Mouse (Mus musculus) CH12F3 (cell line): ENCODE measurements around the gene Reep3.
"Not testable (repeated sequence)": the region's sequence is repeated elsewhere in the genome, so short reads cannot be mapped to it uniquely, and the experiment has no call there.

Source experiments
- in situ Hi-C: fragments of 300-500 bp; cut with MboI; formaldehyde crosslinking; loops from 2 replicates; pipeline ENCODE4 v1.14.3; 2020; ENCODE audit warnings: low sequenced_read_pairs

Reep3 gene

GRCm38 (mm10) chr10:67024391-67024790, 72.4 kb downstream of the Reep3 start:
- in situ Hi-C loops: no loop called here

GRCm38 (mm10) chr10:67023092-67023491, 73.7 kb downstream of the Reep3 start:
- in situ Hi-C loops: no loop called here

- in situ Hi-C loops: no loop called here
Measured at GRCm38 (mm10) chr10:67021494-67021893, 75.3 kb downstream of the Reep3 start.

GRCm38 (mm10) chr10:67018875-67019274, 77.9 kb downstream of the Reep3 start:
- in situ Hi-C loops: no loop called here

GRCm38 (mm10) chr10:67017891-67018290, 78.9 kb downstream of the Reep3 start:
- in situ Hi-C loops: no loop called here

- in situ Hi-C loops: no loop called here
Measured at GRCm38 (mm10) chr10:67017315-67017714, 79.4 kb downstream of the Reep3 start.

DNA sequence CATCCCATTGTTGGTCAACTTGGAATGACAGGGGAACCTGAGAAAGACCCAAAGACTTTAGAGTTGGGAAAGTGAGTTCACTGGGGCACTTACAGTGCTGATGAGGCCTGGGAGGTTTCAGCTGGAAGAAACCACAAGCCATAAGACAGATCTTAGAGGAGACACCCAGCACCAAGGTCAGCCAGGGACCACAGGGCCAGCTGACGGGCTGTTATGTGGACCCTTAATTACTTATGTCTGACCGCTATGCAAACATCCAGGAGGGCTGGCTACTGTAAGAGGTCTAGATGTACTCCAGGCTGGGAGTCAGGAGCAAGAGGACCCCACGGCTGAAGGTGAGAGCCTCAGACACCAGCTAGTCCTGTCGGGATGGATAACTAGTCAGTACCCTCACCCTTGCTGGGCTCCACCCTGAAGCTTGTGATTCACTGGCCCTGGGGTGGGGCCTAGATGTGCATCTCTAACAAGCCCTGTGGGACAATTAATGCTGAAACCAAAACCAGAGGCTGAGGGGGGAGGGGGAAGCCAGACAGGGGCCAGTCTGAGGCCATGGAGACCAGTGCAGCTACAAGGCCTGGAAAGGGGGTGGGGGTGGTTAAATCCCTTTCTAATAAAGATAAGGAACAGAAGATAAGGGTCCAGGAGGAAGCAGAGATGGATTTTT, 80.0 kb downstream of the Reep3 start:
- in situ Hi-C loops: no loop called here

GRCm38 (mm10) chr10:67014746-67015145, 82.0 kb downstream of the Reep3 start:
- in situ Hi-C loops: no loop called here

DNA sequence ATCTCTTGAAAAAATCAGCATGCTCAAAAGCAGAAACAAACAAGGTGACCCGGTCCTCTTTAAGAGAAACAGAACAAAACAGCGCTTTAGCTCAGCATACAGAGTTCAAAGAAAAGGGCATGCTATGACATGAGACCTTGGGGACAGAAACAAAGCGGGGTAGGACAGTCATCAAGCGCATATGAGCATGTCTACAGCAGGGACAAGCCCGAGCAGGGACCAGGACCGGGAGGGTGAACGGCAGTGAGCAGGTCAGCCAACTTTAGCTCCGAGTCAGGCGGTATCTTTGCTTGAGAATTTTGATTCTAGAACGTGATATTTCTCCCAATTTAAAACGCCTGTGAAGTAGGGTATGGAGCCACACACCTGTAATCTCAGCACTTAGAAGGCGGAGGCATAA, 86.2 kb downstream of the Reep3 start:
- in situ Hi-C loops: no loop called here

DNA sequence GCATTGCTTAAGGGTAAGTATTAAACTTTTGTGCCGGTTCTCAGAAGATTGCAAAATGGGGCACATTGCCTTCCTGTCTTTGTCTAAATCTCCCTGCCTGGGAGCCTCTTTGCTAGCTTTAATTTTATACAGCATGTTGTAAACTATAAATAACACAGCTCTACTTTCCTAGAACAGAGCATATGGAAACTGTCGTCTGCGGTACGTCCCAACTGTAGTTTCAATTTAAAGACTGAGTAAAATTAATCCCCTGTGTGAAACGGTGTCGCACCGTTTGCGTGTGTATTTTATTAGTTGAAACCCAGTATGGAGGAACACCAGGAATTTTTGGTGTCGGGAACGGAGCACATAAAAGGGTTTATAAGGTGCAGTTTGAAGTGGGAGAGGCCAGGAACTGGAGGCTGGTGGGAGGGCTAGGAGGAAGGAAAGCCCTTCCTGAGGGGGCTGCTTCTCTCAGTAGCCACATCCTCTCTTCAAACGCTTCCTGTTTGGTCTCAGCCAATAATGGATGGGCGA, 92.2 kb downstream of the Reep3 start:
- in situ Hi-C loops: no loop called here

- in situ Hi-C loops: no loop called here
Measured at GRCm38 (mm10) chr10:67003743-67004526, 92.8 kb downstream of the Reep3 start.

GRCm38 (mm10) chr10:67003009-67003742, 93.6 kb downstream of the Reep3 start:
- in situ Hi-C loops: no loop called here

- in situ Hi-C loops: no loop called here
Measured at GRCm38 (mm10) chr10:67002207-67003008, 94.3 kb downstream of the Reep3 start.

- in situ Hi-C loops: not testable (repeated sequence)
Measured at GRCm38 (mm10) chr10:67000958-67001615, 95.7 kb downstream of the Reep3 start.

DNA sequence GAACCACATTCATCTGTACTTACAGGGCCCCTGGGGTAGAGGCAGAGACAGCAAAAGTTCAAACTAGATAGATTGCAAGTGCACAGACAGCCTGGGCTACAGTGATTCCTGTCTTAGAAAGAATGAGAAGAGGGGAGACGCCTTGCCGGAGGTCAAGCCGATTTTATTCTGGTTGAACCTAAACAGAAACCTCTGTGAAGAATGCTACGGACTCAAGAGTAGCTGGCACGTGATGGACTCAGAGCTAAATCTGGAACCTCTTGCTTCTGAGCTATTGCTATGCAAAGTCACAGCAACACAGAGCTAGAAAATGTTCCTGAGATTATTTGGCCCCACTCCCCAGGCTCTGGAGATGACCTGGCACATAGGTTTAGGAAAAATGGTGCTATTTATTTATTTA, 96.6 kb downstream of the Reep3 start:
- in situ Hi-C loops: no loop called here

GRCm38 (mm10) chr10:66998770-66999169, 98.0 kb downstream of the Reep3 start:
- in situ Hi-C loops: no loop called here

GRCm38 (mm10) chr10:66995181-66995580, 101.6 kb downstream of the Reep3 start:
- in situ Hi-C loops: no loop called here

- in situ Hi-C loops: no loop called here
Measured at GRCm38 (mm10) chr10:66994469-66994868, 102.3 kb downstream of the Reep3 start.

GRCm38 (mm10) chr10:66992591-66992990, 104.2 kb downstream of the Reep3 start:
- in situ Hi-C loops: no loop called here

DNA sequence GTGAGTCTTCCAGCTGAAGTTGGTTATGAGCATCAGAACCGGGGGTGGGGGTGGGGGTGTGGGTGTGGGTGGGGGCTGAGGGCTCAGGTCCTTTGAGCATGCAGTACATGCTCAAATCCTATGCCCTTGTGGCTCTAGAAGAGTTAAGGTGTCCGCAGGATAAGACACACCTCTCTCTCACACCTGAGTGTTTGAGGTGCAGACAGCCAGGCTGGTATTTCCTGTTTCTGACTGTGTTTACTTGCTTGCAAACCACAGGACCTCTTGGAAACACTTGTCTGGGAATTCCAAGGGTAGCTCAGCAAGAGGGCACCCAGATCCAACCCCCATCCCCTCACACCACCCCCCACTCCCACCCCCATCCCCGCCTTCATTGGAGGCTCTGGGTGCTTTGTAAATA, 106.2 kb downstream of the Reep3 start:
- in situ Hi-C loops: no loop called here
